Mouse (Mus musculus): Measurements from ENCODE around the gene Dohh. TPM values are rescaled to one million over a fixed set of nuclear protein-coding genes. Genes with fewer than 3 reads are reported as not detected.
A peak's percentile ranks its signal among the peaks of the same experiment; 100 is the strongest.

Gene Dohh
- polyA plus RNA-seq, 1 experiment from 2014 or later, result 71.9 TPM

DNA sequence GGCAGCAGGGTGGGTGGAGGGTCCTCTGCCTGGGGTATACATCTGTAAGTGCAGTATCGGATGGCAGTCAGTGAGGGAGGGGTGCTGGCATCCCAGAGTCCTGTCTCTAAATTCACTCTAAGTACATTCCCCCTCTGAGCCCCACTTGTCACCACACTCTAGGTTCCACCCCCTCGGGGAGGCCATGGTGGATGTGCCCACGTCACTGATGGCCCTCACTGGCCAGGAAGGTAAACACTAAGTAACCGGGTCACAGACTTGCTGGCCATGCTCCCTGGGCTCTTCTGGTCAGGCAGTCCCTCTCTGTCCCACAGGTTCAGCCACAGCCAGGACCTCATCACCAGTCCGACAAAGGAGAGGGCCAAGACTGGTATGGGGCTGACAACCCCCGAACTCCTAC, 38.0 kb downstream of the Dohh start:
- WGBS, result 78% methylated on average over 6 of the region's 6 CpGs
- Histone ChIP-seq H3K27ac (no peak overlapping the region), H3K4me3 (replicated peaks) (no peak overlapping the region), H3K9me3 (no peaks in the 10 kb centered on the region), H3K36me3 (peaks cover 14% of the 10 kb centered on the region), H3K4me1 (replicated peaks) (peaks cover 55% of the 10 kb centered on the region), H3K27me3 (peaks cover 55% of the 10 kb centered on the region), H3K9ac (replicated peaks) (0 out of 2 replicates have a peak overlapping the region, but pooled peaks have one; percentile 44), H3K4me2 (no peak overlapping the region)
- no peak for ATAC-seq (ENCODE audit: insufficient number of reproducible peaks, insufficient read depth, low FRiP score, low TSS enrichment, low read depth)

DNA sequence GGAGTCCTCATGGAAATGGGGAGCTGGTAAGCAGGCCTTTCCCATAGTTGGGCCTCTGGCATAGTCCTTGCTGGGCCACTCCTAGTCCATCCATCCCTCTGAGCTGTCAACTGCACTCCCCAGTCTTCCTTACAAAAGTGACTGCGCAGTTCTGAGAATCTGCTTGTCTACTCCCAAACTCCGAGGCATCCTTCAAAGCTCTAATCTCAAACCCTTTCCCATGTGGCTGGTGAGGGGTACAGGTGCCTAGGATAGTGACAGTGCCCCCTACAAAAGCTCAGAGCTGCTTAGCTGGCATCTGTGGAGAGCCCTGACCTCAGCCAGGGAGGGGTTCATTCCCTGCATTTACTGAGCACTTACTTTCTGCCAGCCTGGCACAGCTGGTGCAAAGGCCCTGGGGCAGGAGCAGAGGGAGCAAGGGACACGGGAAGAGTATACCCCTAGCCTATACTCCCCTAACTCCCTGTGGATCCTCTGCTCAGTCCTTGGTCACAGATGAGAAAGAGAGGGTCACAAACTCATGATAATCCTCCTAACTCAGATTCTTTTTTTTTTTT, 38.5 kb downstream of the Dohh start:
- peaks cover 60% of the 10 kb centered on the region for H3K27me3 ChIP-seq
- H3K27ac ChIP-seq, result no peak overlapping the region
- H3K4me1 ChIP-seq (replicated peaks), result peaks cover 52% of the 10 kb centered on the region
- no peak overlapping the region for H3K4me2 ChIP-seq
- no peak overlapping the region for H3K4me3 ChIP-seq (replicated peaks)
- H3K9me3 ChIP-seq, result no peaks in the 10 kb centered on the region
- 82% methylated on average over 3 of the region's 3 CpGs for WGBS
- no peak for ATAC-seq (ENCODE audit: insufficient number of reproducible peaks, insufficient read depth, low FRiP score, low TSS enrichment, low read depth)
- H3K36me3 ChIP-seq, result peaks cover 14% of the 10 kb centered on the region
- H3K9ac ChIP-seq (replicated peaks), result no peak overlapping the region

DNA sequence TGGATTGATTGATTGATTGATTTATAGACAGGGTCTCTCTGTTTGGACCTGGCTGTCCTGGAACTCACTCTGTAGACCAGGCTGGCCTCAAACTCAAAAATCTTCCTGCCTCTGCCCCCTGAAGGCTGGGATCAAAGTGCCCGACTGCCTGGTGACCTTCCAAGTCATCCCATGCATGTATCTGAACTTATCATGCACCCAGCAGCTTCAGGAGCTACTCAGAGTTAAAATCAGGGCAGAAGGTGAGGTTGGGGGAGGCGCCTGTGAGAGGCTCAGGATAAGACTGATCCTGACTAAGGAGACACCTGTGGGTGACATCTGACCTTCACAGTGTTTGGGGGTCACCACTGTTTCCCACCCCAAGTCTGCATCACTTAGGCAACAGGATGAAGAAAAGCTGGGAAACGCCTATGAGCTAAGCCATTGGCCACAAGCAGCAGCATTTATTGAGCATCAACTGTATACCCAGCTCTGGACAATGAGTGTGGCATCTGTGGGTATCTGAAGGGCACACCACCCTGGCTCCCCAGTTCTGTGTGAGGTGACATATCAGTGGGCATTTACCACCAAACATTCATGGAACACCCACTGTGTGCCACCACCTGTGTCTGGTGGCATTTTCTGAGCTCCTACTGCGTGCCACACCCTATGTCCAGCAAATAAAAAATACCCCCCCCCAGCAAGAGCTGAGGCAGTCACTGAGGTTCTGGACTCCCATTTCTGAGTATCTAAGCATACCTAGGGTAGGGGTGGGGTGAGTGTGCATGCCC, 39.4 kb downstream of the Dohh start:
- Histone ChIP-seq H3K9ac (replicated peaks) (0 out of 2 replicates have a peak overlapping the region, but pooled peaks have one; percentile 37), H3K4me2 (peak overlapping the region; percentile 89), H3K27me3 (peaks cover 70% of the 10 kb centered on the region)

DNA sequence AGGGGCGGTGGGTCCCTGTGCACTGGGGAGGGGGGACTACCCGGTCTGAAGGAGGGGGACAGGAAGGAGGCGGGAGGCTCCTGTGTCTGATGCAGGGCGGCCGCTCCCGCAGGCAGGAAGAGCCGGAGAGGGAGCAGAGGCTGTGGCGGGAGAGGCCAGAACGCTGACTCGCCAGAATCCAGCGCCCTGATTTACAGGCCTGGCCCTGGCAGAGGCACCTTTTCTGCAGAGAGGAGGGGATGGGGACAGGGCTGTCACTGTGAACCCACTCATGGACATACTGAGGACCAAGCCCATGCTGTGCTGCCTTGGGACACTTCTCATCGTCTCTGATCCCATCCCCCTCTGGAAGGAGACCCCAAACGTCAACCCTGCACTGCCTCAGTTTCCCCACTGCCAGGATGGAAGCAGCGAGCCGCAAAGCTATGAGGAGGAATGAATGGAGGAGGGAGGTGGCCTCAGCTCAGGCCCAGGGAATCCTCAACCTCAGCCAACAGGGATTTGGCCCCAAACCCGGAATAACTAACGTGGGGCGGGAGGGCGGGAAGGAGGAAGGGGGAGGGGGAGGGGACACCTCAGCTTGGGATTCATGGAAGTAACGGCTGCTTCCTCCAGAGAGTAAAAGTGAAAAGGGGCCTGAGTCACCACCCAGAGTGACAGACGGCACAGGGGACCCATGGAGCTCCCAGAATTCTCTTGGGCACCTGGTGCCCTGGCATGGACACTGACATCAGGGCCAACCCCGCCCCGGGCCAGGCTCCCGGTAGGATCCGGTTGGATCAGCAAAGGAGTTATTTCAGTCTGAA, 40.2 kb downstream of the Dohh start:
- Histone ChIP-seq H3K9ac (replicated peaks) (peak overlapping the region; percentile 37; the same call in 1 of the 2 replicates), H3K36me3 (peaks cover 13% of the 10 kb centered on the region), H3K4me1 (replicated peaks) (peaks cover 40% of the 10 kb centered on the region), H3K4me2 (peak overlapping the region; percentile 89), H3K27me3 (peaks cover 77% of the 10 kb centered on the region), H3K4me3 (replicated peaks) (peak overlapping the region; percentile 15; the same call in 1 of the 2 replicates), H3K27ac (no peak overlapping the region), H3K9me3 (peaks cover 6% of the 10 kb centered on the region; the same call in 1 of the 2 replicates)
- 4% methylated on average over 25 of the region's 25 CpGs for WGBS
- no peak for ATAC-seq (ENCODE audit: insufficient number of reproducible peaks, insufficient read depth, low FRiP score, low TSS enrichment, low read depth)

More for the DNA sequence above, 39.4 kb downstream of the Dohh start:
- H3K36me3 ChIP-seq, result peaks cover 14% of the 10 kb centered on the region
- peaks cover 3% of the 10 kb centered on the region; the same call in 1 of the 2 replicates for H3K9me3 ChIP-seq
- 58% methylated on average over 4 of the region's 4 CpGs for WGBS
- H3K4me1 ChIP-seq (replicated peaks), result peaks cover 43% of the 10 kb centered on the region
- no peak overlapping the region for H3K27ac ChIP-seq
- peak overlapping the region; percentile 15; the same call in 1 of the 2 replicates for H3K4me3 ChIP-seq (replicated peaks)
- no peak for ATAC-seq (ENCODE audit: insufficient number of reproducible peaks, insufficient read depth, low FRiP score, low TSS enrichment, low read depth)

DNA sequence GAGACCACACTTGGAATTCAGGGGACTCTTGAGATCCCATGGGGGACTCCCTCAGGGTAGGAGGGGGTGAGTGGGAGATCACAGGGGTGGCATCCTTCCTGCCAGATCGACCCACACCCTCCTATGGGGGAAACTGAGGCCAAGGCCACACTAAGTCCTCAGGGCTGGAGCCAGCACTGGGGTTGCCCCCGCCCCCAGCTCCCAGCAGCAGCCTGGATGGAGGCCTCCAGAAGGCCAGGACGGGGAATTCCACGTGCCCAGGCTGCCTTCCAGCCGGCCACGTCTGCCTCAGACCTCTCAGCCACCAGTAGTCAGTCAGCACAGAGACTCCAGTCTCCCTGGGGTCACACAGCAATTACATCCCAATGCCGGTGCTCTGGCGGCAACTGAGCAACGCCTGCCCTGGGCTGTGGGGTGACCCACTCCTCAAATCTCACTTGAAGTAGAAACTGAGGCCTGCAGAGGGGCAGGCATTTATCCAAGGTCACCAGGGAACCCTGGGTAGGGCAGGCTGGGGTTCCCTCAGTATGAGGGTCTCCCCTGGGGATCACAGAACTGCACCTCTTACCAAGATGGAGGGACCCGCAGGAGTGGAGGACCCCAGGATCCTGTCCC, 41.1 kb downstream of the Dohh start:
- peak overlapping the region; percentile 37; the same call in 1 of the 2 replicates for H3K9ac ChIP-seq (replicated peaks)
- H3K27me3 ChIP-seq, result peaks cover 77% of the 10 kb centered on the region
- ATAC-seq (ENCODE audit: insufficient number of reproducible peaks, insufficient read depth, low FRiP score, low TSS enrichment, low read depth), result no peak
- peak overlapping the region; percentile 89 for H3K4me2 ChIP-seq
- peaks cover 6% of the 10 kb centered on the region; the same call in 1 of the 2 replicates for H3K9me3 ChIP-seq
- H3K27ac ChIP-seq, result no peak overlapping the region
- peaks cover 4% of the 10 kb centered on the region; the same call in 1 of the 2 replicates for H3K36me3 ChIP-seq
- H3K4me1 ChIP-seq (replicated peaks), result peaks cover 44% of the 10 kb centered on the region
- WGBS, result 26% methylated on average over 10 of the region's 10 CpGs
- H3K4me3 ChIP-seq (replicated peaks), result peak overlapping the region; percentile 15

DNA sequence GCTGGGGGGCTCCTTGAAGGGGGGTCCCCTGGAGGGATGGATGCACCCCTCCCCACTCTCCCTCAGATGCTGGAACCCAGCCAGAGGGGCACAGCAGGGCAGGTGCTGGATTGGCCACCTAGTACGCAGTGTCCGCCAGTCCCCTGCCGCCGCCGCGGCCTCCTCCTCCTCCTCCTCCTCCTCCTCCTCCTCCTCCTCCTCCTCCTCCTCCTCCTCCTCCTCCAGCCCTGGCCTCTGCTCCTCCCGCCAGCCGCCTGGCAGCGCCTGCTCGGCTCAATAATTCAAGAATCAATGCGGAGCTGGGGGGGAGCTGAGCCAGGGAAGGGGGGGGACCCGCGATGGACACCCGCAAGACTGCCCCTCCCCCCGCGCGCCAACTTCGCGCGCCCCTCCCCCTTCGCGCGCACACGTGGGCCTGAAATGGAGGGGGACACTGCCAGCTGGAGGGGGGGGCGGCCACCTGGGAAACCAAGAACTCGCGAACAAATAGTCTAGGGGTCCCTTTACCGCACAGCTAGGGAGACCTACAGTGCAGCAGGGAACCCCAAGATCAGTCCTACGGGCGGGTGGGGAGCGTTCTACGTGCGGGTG, 41.9 kb downstream of the Dohh start:
- Histone ChIP-seq H3K27me3 (peaks cover 76% of the 10 kb centered on the region), H3K9ac (replicated peaks) (peak overlapping the region; percentile 68), H3K4me3 (replicated peaks) (peak overlapping the region; percentile 55), H3K36me3 (no peaks in the 10 kb centered on the region), H3K9me3 (peaks cover 6% of the 10 kb centered on the region; the same call in 1 of the 2 replicates), H3K27ac (no peak overlapping the region), H3K4me2 (peak overlapping the region; percentile 89), H3K4me1 (replicated peaks) (peaks cover 47% of the 10 kb centered on the region)
- whole genome bisulfite sequencing, result 3% methylated on average over 22 of the region's 33 CpGs
- no peak for ATAC-seq (ENCODE audit: insufficient number of reproducible peaks, insufficient read depth, low FRiP score, low TSS enrichment, low read depth)

DNA sequence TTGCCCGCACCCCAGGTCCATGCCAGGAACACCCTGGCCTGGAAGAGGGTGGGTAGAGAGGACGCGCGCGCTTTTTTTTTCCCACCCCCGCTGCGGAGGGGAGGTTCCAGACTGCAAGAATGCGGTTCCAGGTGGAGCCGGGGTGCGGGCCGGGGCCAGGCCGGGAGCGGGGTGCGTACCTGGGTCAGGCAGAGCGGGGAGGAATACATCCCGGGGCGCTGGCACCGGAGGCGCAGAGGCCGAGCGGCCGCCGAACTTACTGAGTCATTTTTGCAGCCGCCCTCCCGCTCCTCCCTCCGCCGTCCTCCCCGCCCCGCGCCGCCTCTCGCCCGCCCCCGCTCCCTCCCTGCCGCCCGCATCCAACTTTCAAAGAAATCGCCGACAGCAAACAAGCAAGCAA, 42.7 kb downstream of the Dohh start:
- Histone ChIP-seq H3K9me3 (peaks cover 6% of the 10 kb centered on the region; the same call in 1 of the 2 replicates), H3K4me1 (replicated peaks) (peaks cover 52% of the 10 kb centered on the region), H3K9ac (replicated peaks) (peak overlapping the region; percentile 68), H3K27ac (no peak overlapping the region), H3K4me2 (peak overlapping the region; percentile 89), H3K4me3 (replicated peaks) (peak overlapping the region; percentile 55), H3K36me3 (no peaks in the 10 kb centered on the region), H3K27me3 (peaks cover 78% of the 10 kb centered on the region)
- ATAC-seq (ENCODE audit: insufficient number of reproducible peaks, insufficient read depth, low FRiP score, low TSS enrichment, low read depth), result no peak
- WGBS, result under 1% methylated on average over 35 of the region's 38 CpGs

DNA sequence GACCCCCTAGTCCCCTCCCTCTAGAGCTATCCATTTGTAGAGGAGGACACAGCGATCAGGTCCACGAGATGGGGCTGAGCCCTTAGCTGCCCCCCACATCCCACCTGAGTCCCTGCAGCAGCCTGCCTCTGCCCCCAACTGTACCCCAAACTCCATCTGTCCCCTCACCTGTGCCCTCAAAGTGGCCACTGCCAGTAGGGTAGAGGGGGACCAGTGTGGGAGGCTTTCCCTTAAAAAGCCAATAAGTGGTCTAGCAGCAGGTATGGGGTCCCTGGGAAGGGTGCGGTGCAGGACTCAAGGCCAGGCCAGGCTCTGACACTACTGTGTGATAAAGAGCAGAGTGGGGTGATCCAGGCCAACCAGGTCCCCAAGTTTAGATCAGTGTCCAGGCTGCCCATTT, 43.1 kb downstream of the Dohh start:
- peaks cover 52% of the 10 kb centered on the region for H3K4me1 ChIP-seq (replicated peaks)
- 30% methylated on average over 3 of the region's 3 CpGs for WGBS
- no peak overlapping the region for H3K27ac ChIP-seq
- peak overlapping the region; percentile 55 for H3K4me3 ChIP-seq (replicated peaks)
- H3K9me3 ChIP-seq, result peaks cover 6% of the 10 kb centered on the region; the same call in 1 of the 2 replicates
- ATAC-seq (ENCODE audit: insufficient number of reproducible peaks, insufficient read depth, low FRiP score, low TSS enrichment, low read depth), result no peak
- peak overlapping the region; percentile 89 for H3K4me2 ChIP-seq
- H3K27me3 ChIP-seq, result peaks cover 80% of the 10 kb centered on the region
- H3K9ac ChIP-seq (replicated peaks), result peak overlapping the region; percentile 68; the same call in 1 of the 2 replicates
- no peaks in the 10 kb centered on the region for H3K36me3 ChIP-seq

DNA sequence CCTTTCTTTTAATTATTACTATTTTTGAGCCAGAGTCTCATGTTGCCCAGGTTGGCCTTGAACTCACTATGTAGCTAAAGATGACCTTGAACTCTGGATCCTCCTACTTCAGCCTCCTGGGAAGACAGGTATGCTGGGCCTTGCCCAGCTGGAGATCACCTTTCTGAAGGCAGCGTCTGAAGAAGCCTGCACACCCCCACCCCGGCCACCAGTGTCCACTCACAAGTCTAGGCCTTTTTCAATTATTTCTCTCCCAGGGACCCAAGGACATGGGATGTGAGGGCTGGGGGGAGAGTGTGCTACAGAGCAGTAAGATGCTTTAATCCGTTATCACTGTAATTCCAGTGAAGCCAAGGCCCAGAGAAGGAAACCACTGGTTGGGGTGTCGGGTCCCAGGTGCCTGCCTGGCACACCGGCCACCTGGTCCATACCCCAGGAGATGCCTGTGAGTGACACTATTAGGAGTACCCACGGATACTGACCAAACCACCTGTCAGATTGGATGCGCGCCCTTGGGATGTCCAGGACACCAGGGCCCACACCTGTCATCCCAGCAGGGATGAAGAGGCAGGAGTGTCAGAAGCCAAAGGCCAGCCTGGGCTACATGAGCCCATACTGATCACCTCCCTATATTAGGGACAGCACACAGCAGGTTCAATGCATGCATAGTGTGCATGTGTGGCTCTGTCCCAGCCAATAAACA, 43.7 kb downstream of the Dohh start:
- no peak overlapping the region for H3K4me2 ChIP-seq
- no peak overlapping the region for H3K9ac ChIP-seq (replicated peaks)
- no peaks in the 10 kb centered on the region for H3K36me3 ChIP-seq
- H3K27ac ChIP-seq, result no peak overlapping the region
- H3K9me3 ChIP-seq, result peaks cover 6% of the 10 kb centered on the region; the same call in 1 of the 2 replicates
- 76% methylated on average over 8 of the region's 8 CpGs for WGBS
- ATAC-seq (ENCODE audit: insufficient number of reproducible peaks, insufficient read depth, low FRiP score, low TSS enrichment, low read depth), result no peak
- H3K4me1 ChIP-seq (replicated peaks), result peaks cover 54% of the 10 kb centered on the region
- H3K27me3 ChIP-seq, result peaks cover 80% of the 10 kb centered on the region
- no peak overlapping the region for H3K4me3 ChIP-seq (replicated peaks)

DNA sequence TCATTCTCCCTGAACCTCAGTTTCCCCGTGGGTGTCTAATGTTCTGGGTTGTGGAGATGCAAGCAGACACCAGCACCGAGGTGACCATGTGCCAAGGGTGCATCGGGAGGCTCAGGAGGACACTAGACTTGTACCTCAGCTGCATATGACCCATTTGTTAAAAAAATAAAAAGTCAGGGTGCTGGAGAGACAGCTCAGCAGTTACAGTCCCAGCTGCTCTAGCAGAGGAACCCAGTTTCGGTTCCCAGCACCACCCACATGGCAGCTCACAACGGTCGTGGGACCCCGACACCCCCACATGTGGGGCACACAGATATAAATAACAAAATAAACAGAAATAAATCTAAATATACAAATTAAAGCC, 44.3 kb downstream of the Dohh start:
- H3K4me2 ChIP-seq, result no peak overlapping the region
- no peak overlapping the region for H3K27ac ChIP-seq
- H3K4me3 ChIP-seq (replicated peaks), result no peak overlapping the region
- peaks cover 6% of the 10 kb centered on the region; the same call in 1 of the 2 replicates for H3K9me3 ChIP-seq
- WGBS, result 86% methylated on average over 7 of the region's 7 CpGs
- ATAC-seq (ENCODE audit: insufficient number of reproducible peaks, insufficient read depth, low FRiP score, low TSS enrichment, low read depth), result no peak
- peaks cover 80% of the 10 kb centered on the region for H3K27me3 ChIP-seq
- H3K36me3 ChIP-seq, result no peaks in the 10 kb centered on the region
- H3K9ac ChIP-seq (replicated peaks), result no peak overlapping the region
- peaks cover 59% of the 10 kb centered on the region for H3K4me1 ChIP-seq (replicated peaks)
